Mouse (Mus musculus): Measurements from ENCODE around the gene Olfr412. TPM values are rescaled to one million over a fixed set of nuclear protein-coding genes. Genes with fewer than 3 reads are reported as not detected.

The Olfr412 gene
- polyA plus RNA-seq, 1 experiment: not detected

- no peaks in the 10 kb centered on the region for H3K36me3 ChIP-seq (ENCODE audit: control insufficient read depth, insufficient read depth, low read length, poor library complexity, severe bottlenecking)
- H3K27ac ChIP-seq (ENCODE audit: insufficient read depth, low read length): no peak overlapping the region
- H3K9me3 ChIP-seq (replicated peaks; ENCODE audit: control insufficient read depth, insufficient read depth, low read length, poor library complexity, severe bottlenecking): no peaks in the 10 kb centered on the region
- H3K27me3 ChIP-seq (ENCODE audit: control insufficient read depth, insufficient read depth, low read length, poor library complexity, severe bottlenecking): no peaks in the 10 kb centered on the region
- H3K4me1 ChIP-seq (ENCODE audit: control insufficient read depth, insufficient read depth, low read length): no peaks in the 10 kb centered on the region
- H3K9ac ChIP-seq (ENCODE audit: low read depth, poor library complexity, severe bottlenecking): no peak overlapping the region
- TF ChIP-seq POLR2A (IDR thresholded peaks at IDR 0.05; ENCODE audit: insufficient read depth, low read length) (no peak), EP300 (IDR thresholded peaks at IDR 0.05; ENCODE audit: insufficient read depth, low read depth, low read length) (no peak), CTCF (IDR thresholded peaks at IDR 0.05; ENCODE audit: low read depth, low read length) (no peak)
- no peak overlapping the region for H3K4me3 ChIP-seq (ENCODE audit: low read depth, low read length)
These were observed 47.5 kb downstream of the Olfr412 start for GRCm38 (mm10) chr11:74409447-74409754.

GRCm38 (mm10) chr11:74409757-74410174 is 47.9 kb downstream of the Olfr412 start:
- no peak overlapping the region for H3K9ac ChIP-seq (ENCODE audit: low read depth, poor library complexity, severe bottlenecking)
- H3K9me3 ChIP-seq (replicated peaks; ENCODE audit: control insufficient read depth, insufficient read depth, low read length, poor library complexity, severe bottlenecking): no peaks in the 10 kb centered on the region
- TF ChIP-seq EP300 (IDR thresholded peaks at IDR 0.05; ENCODE audit: insufficient read depth, low read depth, low read length) (no peak), CTCF (IDR thresholded peaks at IDR 0.05; ENCODE audit: low read depth, low read length) (no peak), POLR2A (IDR thresholded peaks at IDR 0.05; ENCODE audit: insufficient read depth, low read length) (no peak)
- H3K27ac ChIP-seq (ENCODE audit: insufficient read depth, low read length): no peak overlapping the region
- no peaks in the 10 kb centered on the region for H3K4me1 ChIP-seq (ENCODE audit: control insufficient read depth, insufficient read depth, low read length)
- H3K36me3 ChIP-seq (ENCODE audit: control insufficient read depth, insufficient read depth, low read length, poor library complexity, severe bottlenecking): no peaks in the 10 kb centered on the region
- no peak overlapping the region for H3K4me3 ChIP-seq (ENCODE audit: low read depth, low read length)
- no peaks in the 10 kb centered on the region for H3K27me3 ChIP-seq (ENCODE audit: control insufficient read depth, insufficient read depth, low read length, poor library complexity, severe bottlenecking)

- no peak overlapping the region for H3K9ac ChIP-seq (ENCODE audit: low read depth, poor library complexity, severe bottlenecking)
- no peak overlapping the region for H3K27ac ChIP-seq (ENCODE audit: insufficient read depth, low read length)
- no peaks in the 10 kb centered on the region for H3K9me3 ChIP-seq (replicated peaks; ENCODE audit: control insufficient read depth, insufficient read depth, low read length, poor library complexity, severe bottlenecking)
- TF ChIP-seq EP300 (IDR thresholded peaks at IDR 0.05; ENCODE audit: insufficient read depth, low read depth, low read length) (no peak), CTCF (IDR thresholded peaks at IDR 0.05; ENCODE audit: low read depth, low read length) (no peak), POLR2A (IDR thresholded peaks at IDR 0.05; ENCODE audit: insufficient read depth, low read length) (no peak)
- H3K27me3 ChIP-seq (ENCODE audit: control insufficient read depth, insufficient read depth, low read length, poor library complexity, severe bottlenecking): no peaks in the 10 kb centered on the region
- H3K36me3 ChIP-seq (ENCODE audit: control insufficient read depth, insufficient read depth, low read length, poor library complexity, severe bottlenecking): no peaks in the 10 kb centered on the region
- H3K4me3 ChIP-seq (ENCODE audit: low read depth, low read length): no peak overlapping the region
- no peaks in the 10 kb centered on the region for H3K4me1 ChIP-seq (ENCODE audit: control insufficient read depth, insufficient read depth, low read length)
These were observed 50.1 kb downstream of the Olfr412 start for GRCm38 (mm10) chr11:74411943-74412342.

- Histone ChIP-seq H3K9me3 (replicated peaks; ENCODE audit: control insufficient read depth, insufficient read depth, low read length, poor library complexity, severe bottlenecking) (no peaks in the 10 kb centered on the region), H3K27ac (ENCODE audit: insufficient read depth, low read length) (no peak overlapping the region), H3K9ac (ENCODE audit: low read depth, poor library complexity, severe bottlenecking) (no peak overlapping the region), H3K4me1 (ENCODE audit: control insufficient read depth, insufficient read depth, low read length) (no peaks in the 10 kb centered on the region), H3K36me3 (ENCODE audit: control insufficient read depth, insufficient read depth, low read length, poor library complexity, severe bottlenecking) (no peaks in the 10 kb centered on the region), H3K4me3 (ENCODE audit: low read depth, low read length) (no peak overlapping the region), H3K27me3 (ENCODE audit: control insufficient read depth, insufficient read depth, low read length, poor library complexity, severe bottlenecking) (no peaks in the 10 kb centered on the region)
- TF ChIP-seq POLR2A (IDR thresholded peaks at IDR 0.05; ENCODE audit: insufficient read depth, low read length) (no peak), EP300 (IDR thresholded peaks at IDR 0.05; ENCODE audit: insufficient read depth, low read depth, low read length) (no peak), CTCF (IDR thresholded peaks at IDR 0.05; ENCODE audit: low read depth, low read length) (no peak)
These were observed 50.6 kb downstream of the Olfr412 start for GRCm38 (mm10) chr11:74412462-74412861.

GRCm38 (mm10) chr11:74413449-74413972 is 51.6 kb downstream of the Olfr412 start:
- Histone ChIP-seq H3K4me3 (ENCODE audit: low read depth, low read length) (no peak overlapping the region), H3K36me3 (ENCODE audit: control insufficient read depth, insufficient read depth, low read length, poor library complexity, severe bottlenecking) (no peaks in the 10 kb centered on the region), H3K9me3 (replicated peaks; ENCODE audit: control insufficient read depth, insufficient read depth, low read length, poor library complexity, severe bottlenecking) (no peaks in the 10 kb centered on the region), H3K4me1 (ENCODE audit: control insufficient read depth, insufficient read depth, low read length) (no peaks in the 10 kb centered on the region), H3K27ac (ENCODE audit: insufficient read depth, low read length) (no peak overlapping the region), H3K9ac (ENCODE audit: low read depth, poor library complexity, severe bottlenecking) (no peak overlapping the region), H3K27me3 (ENCODE audit: control insufficient read depth, insufficient read depth, low read length, poor library complexity, severe bottlenecking) (no peaks in the 10 kb centered on the region)
- TF ChIP-seq POLR2A (IDR thresholded peaks at IDR 0.05; ENCODE audit: insufficient read depth, low read length) (no peak), CTCF (IDR thresholded peaks at IDR 0.05; ENCODE audit: low read depth, low read length) (no peak), EP300 (IDR thresholded peaks at IDR 0.05; ENCODE audit: insufficient read depth, low read depth, low read length) (no peak)

- Histone ChIP-seq H3K9me3 (replicated peaks; ENCODE audit: control insufficient read depth, insufficient read depth, low read length, poor library complexity, severe bottlenecking) (no peaks in the 10 kb centered on the region), H3K9ac (ENCODE audit: low read depth, poor library complexity, severe bottlenecking) (no peak overlapping the region)
- TF ChIP-seq POLR2A (IDR thresholded peaks at IDR 0.05; ENCODE audit: insufficient read depth, low read length) (no peak), CTCF (IDR thresholded peaks at IDR 0.05; ENCODE audit: low read depth, low read length) (no peak), EP300 (IDR thresholded peaks at IDR 0.05; ENCODE audit: insufficient read depth, low read depth, low read length) (no peak)
These were observed 52.2 kb downstream of the Olfr412 start for GRCm38 (mm10) chr11:74414112-74414511.

More at GRCm38 (mm10) chr11:74414112-74414511, 52.2 kb downstream of the Olfr412 start:
- no peak overlapping the region for H3K4me3 ChIP-seq (ENCODE audit: low read depth, low read length)
- no peaks in the 10 kb centered on the region for H3K27me3 ChIP-seq (ENCODE audit: control insufficient read depth, insufficient read depth, low read length, poor library complexity, severe bottlenecking)
- no peaks in the 10 kb centered on the region for H3K4me1 ChIP-seq (ENCODE audit: control insufficient read depth, insufficient read depth, low read length)
- no peaks in the 10 kb centered on the region for H3K36me3 ChIP-seq (ENCODE audit: control insufficient read depth, insufficient read depth, low read length, poor library complexity, severe bottlenecking)
- H3K27ac ChIP-seq (ENCODE audit: insufficient read depth, low read length): no peak overlapping the region

All from ES-Bruce4 (cell line).